Mouse (Mus musculus) MEL (cell line): ENCODE measurements around the gene Mettl27.

Experiments used
- CTCF ChIP-seq, 3 experiments: IDR thresholded peaks in 2 of 3; conservative IDR thresholded peaks in 1 of 3; 2 replicates each; pipeline ENCODE4 v1.5.1; 2011 to 2012; ENCODE audit warnings: low read length in 3 of 3, low read depth in 2 of 3, mild to moderate bottlenecking in 2 of 3, improper control_type of control experiment in 1 of 3, inconsistent platforms in 1 of 3, mixed read lengths in 1 of 3, moderate library complexity in 1 of 3; ENCODE audit not compliant: control insufficient read depth in 1 of 3, insufficient read depth in 1 of 3, poor library complexity in 1 of 3, severe bottlenecking in 1 of 3
- GATA1 ChIP-seq: IDR thresholded peaks from 2 replicates; pipeline ENCODE4 v1.6.1; 2011; ENCODE audit warnings: low read depth, low read length, improper control_type of control experiment
- JUND ChIP-seq: IDR thresholded peaks from 2 replicates; pipeline ENCODE4 v1.6.1; 2011; ENCODE audit warnings: low read depth, mild to moderate bottlenecking, improper control_type of control experiment, low read length
- MXI1 ChIP-seq: IDR thresholded peaks from 2 replicates; pipeline ENCODE4 v1.6.1; 2011; ENCODE audit warnings: mild to moderate bottlenecking, low read depth, low read length, improper control_type of control experiment
- NRF1 ChIP-seq: IDR thresholded peaks from 2 replicates; pipeline ENCODE4 v1.6.1; 2014; ENCODE audit warnings: low read depth, mild to moderate bottlenecking, inconsistent platforms, low read length, improper control_type of control experiment, moderate library complexity; ENCODE audit not compliant: poor library complexity, insufficient read depth, severe bottlenecking
- ZKSCAN1 ChIP-seq: IDR thresholded peaks from 2 replicates; pipeline ENCODE4 v1.6.1; 2012; ENCODE audit warnings: low read depth, mild to moderate bottlenecking, inconsistent platforms, low read length, improper control_type of control experiment, moderate library complexity

- TF ChIP-seq CTCF (IDR thresholded peaks at IDR 0.05 in 2 of 3, conservative IDR thresholded peaks at IDR 0.05 in 1 of 3; ENCODE audit: control insufficient read depth in 1 of 3, insufficient read depth in 1 of 3, low read depth in 2 of 3, low read length in 3 of 3, poor library complexity in 1 of 3, severe bottlenecking in 1 of 3) (no peak), JUND (no peak), NRF1 (no peak), GATA1 (no peak), MXI1 (no peak), ZKSCAN1 (no peak)
These were observed 49.0 kb downstream of the Mettl27 start for GRCm38 (mm10) chr5:134981149-134981548.
